Mouse (Mus musculus): ENCODE measurements around the gene Plppr1.

DNA sequence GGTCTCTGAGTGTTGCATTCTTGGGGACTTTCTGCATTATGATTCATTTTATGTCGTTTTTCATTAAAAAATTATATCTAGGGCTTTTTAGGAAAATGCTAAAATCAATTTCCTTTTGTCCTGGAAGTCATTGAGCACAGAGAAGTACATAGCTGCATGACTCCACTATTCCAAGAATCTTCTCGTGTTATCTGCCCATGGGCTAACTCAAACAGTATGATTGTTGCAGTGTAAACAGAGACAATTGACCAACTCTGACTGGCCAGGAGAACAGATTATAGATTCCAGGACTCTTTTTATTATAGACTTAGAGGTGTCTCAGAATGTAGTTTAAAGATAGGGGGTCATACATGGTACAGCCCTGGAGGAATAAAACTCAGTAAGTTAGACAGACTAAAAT is 327.8 kb downstream of the Plppr1 start:
- TF ChIP-seq MYOG (IDR thresholded peaks at IDR 0.05; ENCODE audit: control insufficient read depth in 1 of 3, insufficient read depth in 1 of 3, insufficient read length in 2 of 3, low read depth in 2 of 3) = no peak
- TF ChIP-seq POLR2A (IDR thresholded peaks at IDR 0.05; ENCODE audit: insufficient read length, low read depth) = no peak
- TF ChIP-seq MAX (IDR thresholded peaks at IDR 0.05; ENCODE audit: low read depth) = no peak
- TF ChIP-seq E2F4 (IDR thresholded peaks at IDR 0.05; ENCODE audit: insufficient read depth) = no peak
- TF ChIP-seq TCF12 (IDR thresholded peaks at IDR 0.05; ENCODE audit: insufficient read depth, poor library complexity, severe bottlenecking) = no peak
- no peak for TF ChIP-seq USF1 (IDR thresholded peaks at IDR 0.05; ENCODE audit: low read depth)
- no peak for TF ChIP-seq POLR2AphosphoS2 (IDR thresholded peaks at IDR 0.05; ENCODE audit: insufficient read length, low read depth)
- no peak for TF ChIP-seq CEBPB (IDR thresholded peaks at IDR 0.05; ENCODE audit: insufficient read depth, poor library complexity, severe bottlenecking)
- TF ChIP-seq TCF3 (IDR thresholded peaks at IDR 0.05; ENCODE audit: insufficient read length, low read depth) = no peak
- no peak for TF ChIP-seq REST (IDR thresholded peaks at IDR 0.05; ENCODE audit: insufficient read depth, insufficient read length)
